8 mouse cellular contexts compared by ENCODE assay signal in genomic region chr5:53809115-53809991, GRCm38 (mm10). TPM values are rescaled to one million over a fixed set of nuclear protein-coding genes. Genes with fewer than 3 reads are reported as not detected.
DNase-seq lines count a peak whose midpoint lies in the region; ATAC-seq and TF ChIP-seq lines count a peak whose summit lies in the region.

Tbc1d19 (plus strand) TSS chr5:53809606.

- no peak within 1 kb of the TSS for H3K27ac ChIP-seq in heart, embryonic 11.5 days (ENCODE audit: low read depth, low read length)
- H3K27ac ChIP-seq in kidney, embryonic 15.5 days = peak within 1 kb of the TSS; percentile 49; the same call in 1 of the 2 replicates

- peak within 1 kb of the TSS; percentile 73 for H3K9ac ChIP-seq in heart, embryonic 11.5 days (ENCODE audit: low read depth, low read length)
- peak within 1 kb of the TSS; percentile 57 for H3K9ac ChIP-seq in kidney, embryonic 15.5 days

- H3K4me2 ChIP-seq in heart, embryonic 11.5 days = peak within 1 kb of the TSS; percentile 73
- H3K4me2 ChIP-seq in kidney, embryonic 15.5 days = peak within 1 kb of the TSS; percentile 70

- peak; percentile 91 for ATAC-seq in heart, embryonic 11.5 days (replicated peaks; ENCODE audit: insufficient number of reproducible peaks, low FRiP score, low TSS enrichment)
- ATAC-seq in kidney, embryonic 15.5 days (replicated peaks; ENCODE audit: low FRiP score) = peak; percentile 100

- peaks cover 5% of the 10 kb centered on the region; the same call in 1 of the 2 replicates for H3K27me3 ChIP-seq in erythroblast, embryonic 14.5 days (ENCODE audit: control insufficient read depth)
- H3K27me3 ChIP-seq in heart, embryonic 11.5 days (ENCODE audit: control insufficient read depth, insufficient read depth, low read length) = no peaks in the 10 kb centered on the region
- peaks cover 3% of the 10 kb centered on the region; the same call in 1 of the 2 replicates for H3K27me3 ChIP-seq in kidney, embryonic 15.5 days

- H3K4me3 ChIP-seq in erythroblast, embryonic 14.5 days (replicated peaks) = peak within 1 kb of the TSS; percentile 71
- peak within 1 kb of the TSS; percentile 82 for H3K4me3 ChIP-seq in heart, embryonic 11.5 days (ENCODE audit: low read depth, low read length)
- peak within 1 kb of the TSS; percentile 78 for H3K4me3 ChIP-seq in kidney, embryonic 15.5 days (replicated peaks)

- TF ChIP-seq POLR2A in brain, embryonic 14.5 days (IDR thresholded peaks at IDR 0.05; ENCODE audit: borderline replicate concordance, extremely low read depth, insufficient read depth, insufficient read length, poor library complexity, severe bottlenecking) = peak; percentile 17; the same call in 1 of the 2 replicates

- 7% methylated on average over 36 of the region's 36 CpGs for WGBS in heart, embryonic 11.5 days (ENCODE audit: insufficient replicate concordance)
- 7% methylated on average over 35 of the region's 36 CpGs for WGBS in kidney, embryonic 15.5 days

- peaks cover 7% of the 10 kb centered on the region for H3K4me1 ChIP-seq in erythroblast, embryonic 14.5 days (ENCODE audit: control insufficient read depth)
- H3K4me1 ChIP-seq in heart, embryonic 11.5 days (ENCODE audit: control insufficient read depth, insufficient read depth, low read length) = no peaks in the 10 kb centered on the region
- peaks cover 14% of the 10 kb centered on the region for H3K4me1 ChIP-seq in kidney, embryonic 15.5 days

- no peak for TF ChIP-seq CTCF in brain, embryonic 14.5 days (IDR thresholded peaks at IDR 0.05; ENCODE audit: borderline replicate concordance, extremely low read depth, insufficient read depth, insufficient read length)

- H3K36me3 ChIP-seq in erythroblast, embryonic 14.5 days (ENCODE audit: control insufficient read depth) = no peaks in the 10 kb centered on the region
- H3K36me3 ChIP-seq in heart, embryonic 11.5 days (ENCODE audit: control insufficient read depth, insufficient read depth, low read length) = no peaks in the 10 kb centered on the region
- H3K36me3 ChIP-seq in kidney, embryonic 15.5 days = no peaks in the 10 kb centered on the region

- DNase-seq in B cell, adult 2 months = peak; percentile 69 to 70
- DNase-seq in brain, embryonic 14.5 days (ENCODE audit: low read depth) = peak; percentile 96
- DNase-seq in liver = peak; percentile 77
- DNase-seq in monocyte, adult 2 months (ENCODE audit: low read depth in 1 of 2, low spot score in 2 of 2) = peak; percentile 7 to 28
- peak; percentile 36 to 58 for DNase-seq in spleen, postnatal 14 days (ENCODE audit: low spot score in 2 of 2)

- no peaks in the 10 kb centered on the region for H3K9me3 ChIP-seq in erythroblast, embryonic 14.5 days (ENCODE audit: control insufficient read depth, low read length)
- H3K9me3 ChIP-seq in heart, embryonic 11.5 days (replicated peaks; ENCODE audit: control insufficient read depth, low read length) = no peaks in the 10 kb centered on the region
- no peaks in the 10 kb centered on the region for H3K9me3 ChIP-seq in kidney, embryonic 15.5 days (replicated peaks)

RNA-seq across cellular contexts. Expression of gene Tbc1d19, which starts in this region (rescaled TPM):
- 64.1 and 65.6 TPM in 2 replicates for polyA plus RNA-seq in brain, embryonic 14.5 days (2012; rRNA removed)
- polyA plus RNA-seq in erythroblast, embryonic 14.5 days (2012) = 0.18 TPM in 1 of 2 replicates, not detected in the other
- polyA plus RNA-seq in heart, embryonic 11.5 days (2014; fragmentation: Nextera tagmentation; extraction: Ambion mirVana) = 31.0 and 31.6 TPM in 2 replicates
- polyA plus RNA-seq in kidney, embryonic 15.5 days (2015; fragmentation: Nextera tagmentation; extraction: Ambion mirVana) = 44.4 and 46.9 TPM in 2 replicates

Comparison
In these comparisons a context has a peak if more than half of its experiments do, and no peak if none do; other contexts are left out.
1. RNA of gene Tbc1d19 (polyA plus RNA-seq): 64.1 to 65.6 TPM in brain, embryonic 14.5 days, 44.4 to 46.9 TPM in kidney, embryonic 15.5 days and 31.0 to 31.6 TPM in heart, embryonic 11.5 days; 0.18 TPM in erythroblast, embryonic 14.5 days; every median in the first group is over 10 times any median in the second.
2. DNase-seq: peak in every context shown above with its lines; median percentile 96 in brain, embryonic 14.5 days; 77 in liver; 70 in B cell, adult 2 months; 47 in spleen, postnatal 14 days; 18 in monocyte, adult 2 months.
3. Peak in every context shown above with its lines, with median percentiles within 50 percentile points of each other: H3K4me3 ChIP-seq.